Mouse (Mus musculus) olfactory bulb, adult 2 months (tissue): Measurements from ENCODE around the gene Gm49369. TPM values are rescaled to one million over a fixed set of nuclear protein-coding genes. Genes with fewer than 3 reads are reported as not detected.

Source experiments
- H3K27ac ChIP-seq: fragments of 200-500 bp; 2 replicates; pipeline ENCODE4 v1.5.1; 2012; ENCODE audit warnings: low read depth, low read length; ENCODE audit not compliant: insufficient read depth
- H3K4me1 ChIP-seq: fragments of 200-500 bp; 2 replicates; pipeline ENCODE4 v1.6.1; 2012; ENCODE audit warnings: low read length; ENCODE audit not compliant: control insufficient read depth, insufficient read depth
- H3K4me3 ChIP-seq: fragments of 200-500 bp; 2 replicates; pipeline ENCODE4 v1.5.1; 2012; ENCODE audit warnings: mild to moderate bottlenecking, low read depth, low read length, moderate library complexity; ENCODE audit not compliant: insufficient read depth
- CTCF ChIP-seq: fragments of 200-500 bp; IDR thresholded peaks from 2 replicates; pipeline ENCODE4 v1.5.1; 2012; ENCODE audit warnings: low read depth, mild to moderate bottlenecking, low read length, moderate library complexity; ENCODE audit not compliant: insufficient read depth
- POLR2A ChIP-seq: fragments of 200-500 bp; IDR thresholded peaks from 2 replicates; pipeline ENCODE4 v1.6.1; 2012; ENCODE audit warnings: mild to moderate bottlenecking, low read depth, low read length, moderate library complexity; ENCODE audit not compliant: insufficient read depth
- WGBS: fragments of 180-500 bp; shearing (Covaris S2); methylation state at CpG from one replicate; pipeline ENCODE4 v1.1.7; 2018; 5-methylcytosine and 5-hydroxymethylcytosine counted together
- polyA plus RNA-seq: library from polyadenylated mRNA; stranded (reverse); fragments of >200 nt; gene quantifications from 2 replicates; pipeline ENCODE4 v1.2.4, GENCODE M21; 2012; ENCODE audit warnings: low replicate concordance; ENCODE audit not compliant: missing spikeins, insufficient read depth, insufficient read length

Gene Gm49369
- polyA plus RNA-seq: not detected in 2 replicates

GRCm38 (mm10) chr7:142382567-142382966 is at the start of gene Gm49369:
Gm49369 (minus strand) TSS chr7:142382667.
- H3K4me3 ChIP-seq: no peak within 1 kb of the TSS
- peaks cover 22% of the 10 kb centered on the region for H3K4me1 ChIP-seq
- WGBS: 94% methylated on average over 5 of the region's 5 CpGs
- H3K27ac ChIP-seq: no peak within 1 kb of the TSS
- TF ChIP-seq POLR2A (no peak), CTCF (no peak)

- 86% methylated on average over 14 of the region's 14 CpGs for WGBS
- Histone ChIP-seq H3K4me1 (peaks cover 6% of the 10 kb centered on the region), H3K4me3 (no peak overlapping the region), H3K27ac (no peak overlapping the region)
- TF ChIP-seq POLR2A: no peak
- no peak for TF ChIP-seq CTCF
These were observed 48.6 kb upstream of the Gm49369 start for GRCm38 (mm10) chr7:142431106-142431505.

- Histone ChIP-seq H3K4me3 (no peak overlapping the region), H3K4me1 (peaks cover 6% of the 10 kb centered on the region), H3K27ac (no peak overlapping the region)
- no peak for TF ChIP-seq CTCF
- no peak for TF ChIP-seq POLR2A
- 29% methylated on average over 12 of the region's 12 CpGs for WGBS
These were observed 47.8 kb upstream of the Gm49369 start for GRCm38 (mm10) chr7:142430160-142430678.

- TF ChIP-seq CTCF (no peak), POLR2A (no peak)
- no peak overlapping the region for H3K4me3 ChIP-seq
- H3K4me1 ChIP-seq: peaks cover 6% of the 10 kb centered on the region
- H3K27ac ChIP-seq: no peak overlapping the region
- WGBS: 52% methylated on average over 7 of the region's 7 CpGs
These were observed 45.7 kb upstream of the Gm49369 start for GRCm38 (mm10) chr7:142428213-142428612.

GRCm38 (mm10) chr7:142425641-142426213 is 43.3 kb upstream of the Gm49369 start:
- 70% methylated on average over 11 of the region's 11 CpGs for WGBS
- TF ChIP-seq POLR2A: no peak
- no peak for TF ChIP-seq CTCF
- Histone ChIP-seq H3K4me3 (no peak overlapping the region), H3K27ac (no peak overlapping the region), H3K4me1 (peaks cover 6% of the 10 kb centered on the region)

GRCm38 (mm10) chr7:142421826-142422225 is 39.4 kb upstream of the Gm49369 start:
- no peak overlapping the region for H3K4me3 ChIP-seq
- no peaks in the 10 kb centered on the region for H3K4me1 ChIP-seq
- no peak overlapping the region for H3K27ac ChIP-seq
- no peak for TF ChIP-seq POLR2A
- no peak for TF ChIP-seq CTCF
- WGBS: 82% methylated on average over 2 of the region's 2 CpGs

GRCm38 (mm10) chr7:142419887-142420286 is 37.4 kb upstream of the Gm49369 start:
- H3K27ac ChIP-seq: no peak overlapping the region
- no peak for TF ChIP-seq POLR2A
- no peak for TF ChIP-seq CTCF
- WGBS: 86% methylated on average over 5 of the region's 5 CpGs
- H3K4me1 ChIP-seq: no peaks in the 10 kb centered on the region
- H3K4me3 ChIP-seq: no peak overlapping the region

GRCm38 (mm10) chr7:142418679-142419078 is 36.2 kb upstream of the Gm49369 start:
- 92% methylated on average over 8 of the region's 8 CpGs for WGBS
- Histone ChIP-seq H3K4me1 (no peaks in the 10 kb centered on the region), H3K4me3 (no peak overlapping the region), H3K27ac (no peak overlapping the region)
- TF ChIP-seq POLR2A: no peak
- no peak for TF ChIP-seq CTCF

GRCm38 (mm10) chr7:142418027-142418426 is 35.6 kb upstream of the Gm49369 start:
- Histone ChIP-seq H3K4me1 (no peaks in the 10 kb centered on the region), H3K4me3 (no peak overlapping the region), H3K27ac (no peak overlapping the region)
- TF ChIP-seq POLR2A: no peak
- no peak for TF ChIP-seq CTCF
- 88% methylated on average over 2 of the region's 2 CpGs for WGBS
